Mouse (Mus musculus) testis, adult 2 months (tissue): Measurements from ENCODE around the gene Hist1h2bg.
A peak's percentile ranks its signal among the peaks of the same experiment; 100 is the strongest.
"Not testable (repeated sequence)": the region's sequence is repeated elsewhere in the genome, so short reads cannot be mapped to it uniquely, and the experiment has no call there.

Experiments
- CTCF ChIP-seq: fragments of 200-500 bp; IDR thresholded peaks from 2 replicates; pipeline ENCODE4 v1.5.1; 2012; ENCODE audit warnings: low read depth, mild to moderate bottlenecking, inconsistent platforms, low read length, moderate library complexity; ENCODE audit not compliant: control insufficient read depth, insufficient read depth, insufficient replicate concordance
- POLR2A ChIP-seq: fragments of 200-500 bp; IDR thresholded peaks from 2 replicates; pipeline ENCODE4 v1.6.1; 2012; ENCODE audit warnings: low read depth, mild to moderate bottlenecking, inconsistent platforms, low read length, moderate library complexity; ENCODE audit not compliant: control insufficient read depth

DNA sequence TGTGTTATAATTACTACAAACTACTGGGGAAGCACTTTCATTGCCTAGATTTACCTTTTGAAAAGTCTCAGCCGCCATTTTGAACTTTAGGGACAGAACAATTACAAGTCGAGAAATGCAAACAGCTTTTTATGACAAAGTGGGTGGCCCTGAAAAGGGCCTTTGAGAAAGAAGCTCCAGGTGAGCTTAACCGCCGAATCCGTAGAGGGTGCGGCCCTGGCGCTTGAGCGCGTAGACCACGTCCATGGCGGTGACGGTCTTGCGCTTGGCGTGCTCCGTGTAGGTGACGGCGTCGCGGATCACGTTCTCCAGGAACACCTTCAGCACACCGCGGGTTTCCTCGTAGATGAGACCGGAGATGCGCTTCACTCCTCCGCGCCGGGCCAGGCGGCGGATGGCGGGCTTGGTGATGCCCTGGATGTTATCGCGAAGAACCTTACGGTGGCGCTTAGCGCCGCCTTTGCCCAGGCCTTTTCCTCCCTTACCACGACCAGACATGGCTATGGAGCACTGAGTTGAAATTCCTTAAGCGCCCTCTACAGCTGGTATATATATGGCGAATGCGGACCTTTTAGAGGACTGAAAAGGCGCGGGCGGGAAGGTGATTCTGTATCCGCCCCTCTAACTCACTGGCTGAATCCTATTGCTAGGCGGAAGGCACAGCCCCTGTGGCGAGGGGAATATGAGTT, 19.9 kb upstream of the Hist1h2bg start, which contains the start of gene Hist1h4f:
- not testable (repeated sequence) for TF ChIP-seq CTCF
- peak; percentile 51; the same call in 1 of the 2 replicates for TF ChIP-seq POLR2A
